Mouse (Mus musculus) kidney, postnatal 10 days (tissue): Measurements from ENCODE around the gene 1700020N01Rik.
A peak's percentile ranks its signal among the peaks of the same experiment; 100 is the strongest.

Experiments
- DNase-seq: peaks from one replicate; pipeline ENCODE4 v3.0.0; 2021; ENCODE audit warnings: mixed read lengths

Gene 1700020N01Rik

DNA sequence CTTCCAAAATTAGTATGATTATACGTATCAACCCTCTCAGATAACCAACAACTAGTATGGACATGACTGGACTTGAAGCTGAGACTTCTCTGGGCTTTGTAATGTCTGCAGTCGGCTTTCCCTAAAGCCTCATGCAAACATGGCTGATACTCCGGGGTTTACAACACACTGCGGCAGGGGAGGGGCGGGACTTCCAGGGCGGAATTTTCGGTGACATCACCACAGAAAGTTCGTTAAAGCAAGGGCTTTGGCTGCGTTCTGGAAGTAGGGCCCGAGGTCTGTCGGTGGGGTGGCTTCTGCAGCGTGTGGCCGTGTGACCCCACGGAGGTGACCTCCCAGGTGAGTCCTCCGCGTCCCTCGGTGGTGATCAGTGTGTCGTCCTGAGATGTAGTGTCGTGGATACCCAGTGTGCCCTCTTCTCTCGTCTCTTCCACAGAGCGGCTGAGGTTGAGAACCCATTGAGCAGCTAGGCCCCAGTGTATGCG lies at the start of gene 1700020N01Rik:
Gene 1700020N01Rik (plus strand): TSS at position 250 of the 485 bp plus-strand sequence.
- no peak for DNase-seq

DNA sequence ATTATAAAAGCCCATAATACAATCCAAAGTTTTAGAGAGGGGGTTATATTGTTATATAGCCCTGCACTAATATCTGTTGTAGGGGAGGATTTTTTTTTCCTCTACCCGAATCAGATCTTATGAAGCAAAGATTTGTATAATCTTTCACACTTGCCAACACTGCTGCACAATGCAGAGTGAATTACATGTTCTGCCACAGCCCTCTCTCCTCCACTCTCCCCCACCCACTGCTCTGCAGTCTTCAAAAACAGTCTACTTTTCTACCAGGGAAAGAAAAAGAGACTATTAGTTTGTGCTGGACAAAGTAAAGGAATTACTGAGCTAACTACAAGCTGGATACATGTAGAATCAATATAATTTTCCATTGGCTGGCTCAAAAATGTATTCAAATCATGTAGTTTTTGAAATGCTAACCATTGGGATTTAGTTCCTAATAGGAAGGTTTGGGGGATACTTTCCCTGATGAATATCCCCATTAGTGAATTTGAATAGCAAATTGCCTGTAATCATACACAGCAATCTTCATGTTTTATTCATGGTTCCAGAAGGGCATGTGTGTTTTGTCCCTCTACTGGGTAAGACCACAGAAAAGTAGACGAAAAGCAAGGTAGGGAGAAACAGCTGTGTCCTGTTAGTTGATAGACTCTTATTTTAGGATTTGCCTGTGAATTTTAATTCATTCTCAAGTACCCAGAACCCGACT lies 49.2 kb upstream of the 1700020N01Rik start:
- DNase-seq = no peak

DNA sequence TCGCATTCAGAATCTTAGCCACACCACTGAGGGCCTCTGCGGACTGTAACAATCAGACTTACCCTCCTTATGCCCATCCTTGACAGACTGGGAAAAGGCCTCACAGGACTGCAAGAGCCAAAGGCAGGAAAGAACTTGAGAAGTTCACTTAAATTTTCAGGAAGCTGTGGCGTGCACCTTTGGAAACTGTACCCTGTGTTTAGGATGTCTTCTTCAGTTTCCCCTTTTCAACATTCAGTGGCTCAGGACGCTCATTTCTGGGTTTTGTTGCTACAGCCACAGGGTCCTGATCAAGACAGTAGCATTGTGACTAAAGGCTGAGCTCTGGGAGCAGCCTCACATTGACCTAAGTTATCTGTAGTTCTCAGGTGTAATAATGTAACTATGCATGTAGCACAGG lies 48.2 kb upstream of the 1700020N01Rik start:
- DNase-seq = no peak

DNA sequence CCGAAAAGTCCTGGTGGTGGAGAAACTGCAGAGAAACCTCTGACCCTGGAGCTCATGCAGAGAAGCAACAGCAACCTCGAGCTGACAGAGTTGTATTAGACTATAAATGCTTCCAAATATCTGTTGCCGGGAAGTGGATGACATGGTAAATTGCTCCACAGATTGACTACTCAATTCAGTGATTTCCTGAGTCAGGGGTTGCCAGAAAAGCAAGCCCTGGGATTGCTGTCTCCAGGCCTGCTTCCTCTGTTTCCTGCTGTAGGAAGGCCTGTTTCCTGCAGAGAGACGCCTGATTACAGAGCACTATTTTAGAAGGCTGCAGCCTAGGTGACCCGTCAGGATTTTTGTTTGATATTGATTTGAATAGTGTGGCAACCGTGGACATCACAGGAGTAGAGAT lies 47.5 kb upstream of the 1700020N01Rik start:
- DNase-seq = peak; percentile 57

DNA sequence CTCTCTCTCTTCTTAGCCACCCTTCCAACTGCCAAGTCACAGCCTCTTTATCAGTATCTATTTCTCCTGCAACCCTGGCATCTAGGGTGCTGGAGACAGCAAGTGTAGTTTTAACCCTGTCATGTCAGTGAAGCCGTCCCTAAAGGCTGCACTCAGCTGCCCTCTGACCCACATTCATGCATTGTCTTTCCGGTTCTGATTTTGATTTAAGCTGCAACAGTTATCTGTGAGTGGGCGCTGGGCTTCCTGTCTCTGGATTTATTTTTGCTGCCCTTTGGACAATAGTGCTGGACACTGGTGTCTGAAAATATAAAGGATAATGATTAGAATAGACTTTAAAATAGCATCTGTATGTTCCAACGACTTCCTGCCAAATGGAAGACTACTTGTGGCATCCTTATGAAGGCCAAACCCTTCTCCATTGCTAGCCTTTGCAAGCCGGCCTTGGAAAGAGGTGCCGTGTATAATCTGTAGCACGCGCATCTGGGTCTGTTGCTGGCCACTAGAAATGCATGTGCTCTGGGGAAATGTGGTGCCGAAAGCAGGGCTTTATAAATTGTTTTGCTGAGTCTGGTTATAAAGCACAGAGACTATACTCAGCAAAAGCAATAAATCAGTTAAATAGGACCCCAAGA lies 44.0 kb upstream of the 1700020N01Rik start:
- peak; percentile 29 for DNase-seq

- DNase-seq = no peak
Observed at GRCm38 (mm10) chr10:21552967-21553682, 39.8 kb upstream of the 1700020N01Rik start.

- no peak for DNase-seq
Observed at GRCm38 (mm10) chr10:21553683-21554035, 39.3 kb upstream of the 1700020N01Rik start.

- no peak for DNase-seq
Observed at GRCm38 (mm10) chr10:21554896-21555580, 37.9 kb upstream of the 1700020N01Rik start.

- DNase-seq = peak; percentile 70
Observed at GRCm38 (mm10) chr10:21559769-21560168, 33.2 kb upstream of the 1700020N01Rik start.

DNA sequence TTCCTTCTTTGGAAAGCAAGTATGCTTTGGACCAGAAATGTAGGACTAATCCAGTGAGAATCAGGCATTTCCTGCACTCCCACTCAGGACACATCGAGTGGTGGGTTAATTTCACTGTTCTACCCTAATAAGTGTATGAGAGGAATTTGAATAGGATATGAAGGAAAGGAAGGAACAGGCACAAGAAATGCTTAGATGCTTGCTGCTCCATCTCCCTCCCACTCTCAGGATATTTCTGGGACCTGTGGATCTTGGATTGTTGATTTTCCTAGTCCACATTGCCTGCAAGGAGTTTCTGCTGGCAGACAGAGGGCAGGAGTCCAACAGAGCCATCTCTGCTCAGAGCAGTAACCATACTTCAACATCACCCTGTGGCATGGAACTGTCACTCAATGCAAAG lies 31.8 kb upstream of the 1700020N01Rik start:
- DNase-seq = no peak

GRCm38 (mm10) chr10:21563446-21563845 lies 29.5 kb upstream of the 1700020N01Rik start:
- DNase-seq = no peak

DNA sequence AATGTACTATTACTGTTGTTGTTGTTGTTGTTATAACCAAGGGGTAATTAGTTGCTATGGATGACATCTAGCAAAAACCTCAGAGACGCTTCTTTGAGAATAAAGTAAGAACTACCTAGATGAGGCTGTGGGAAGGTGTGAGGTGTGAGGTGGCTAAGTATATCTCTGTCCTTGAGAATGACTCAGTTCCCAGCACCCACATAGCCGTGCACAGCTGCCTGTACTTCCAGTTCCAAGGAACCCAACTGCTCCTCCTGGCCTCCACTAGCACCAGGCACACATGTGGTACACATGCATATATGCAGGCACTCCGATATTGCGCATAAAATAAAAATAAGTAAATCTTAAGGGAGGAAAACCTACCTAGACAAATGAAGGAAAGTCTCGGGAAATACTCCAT lies 28.8 kb upstream of the 1700020N01Rik start:
- no peak for DNase-seq

DNA sequence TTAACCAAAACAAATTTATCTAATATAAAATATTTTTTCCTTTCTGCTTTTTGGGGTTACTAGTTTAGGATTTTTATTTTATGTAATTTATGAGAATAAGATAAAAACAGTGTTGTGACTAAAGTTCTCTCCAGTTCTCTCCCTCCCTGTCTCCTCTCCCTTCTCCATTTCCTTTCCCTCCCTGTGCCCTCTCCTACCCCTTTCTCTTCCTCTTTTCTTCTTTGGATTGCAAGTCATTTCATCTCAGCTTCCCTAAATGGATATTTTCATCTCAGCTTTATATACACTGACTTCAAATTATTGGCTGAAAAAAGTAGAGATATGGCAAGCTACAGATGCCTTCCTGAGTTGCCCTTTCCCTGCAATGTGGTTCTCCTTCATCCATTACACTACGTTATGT lies 26.9 kb upstream of the 1700020N01Rik start:
- no peak for DNase-seq

- peak; percentile 66 for DNase-seq
Observed at GRCm38 (mm10) chr10:21571615-21572014, 21.3 kb upstream of the 1700020N01Rik start.

DNA sequence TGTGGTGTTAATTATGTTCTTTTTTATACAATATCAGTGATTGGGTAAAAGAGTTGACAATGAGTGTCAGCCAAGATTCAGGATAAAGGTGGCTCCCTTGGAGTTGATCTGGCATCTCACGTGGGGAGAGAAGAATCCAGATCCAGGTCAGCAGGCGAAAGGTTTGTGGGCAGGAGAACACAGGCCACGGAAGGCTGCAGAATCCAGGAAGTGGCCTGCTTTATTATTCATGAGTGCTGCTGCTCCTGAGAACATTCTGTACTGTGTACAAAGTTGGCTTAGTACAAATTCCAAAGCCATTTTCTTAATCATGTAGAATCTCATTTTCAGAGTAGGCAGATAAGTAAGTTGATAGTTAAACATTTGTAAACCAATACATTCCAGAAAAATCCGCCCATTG lies 19.2 kb upstream of the 1700020N01Rik start:
- DNase-seq = peak; percentile 50

DNA sequence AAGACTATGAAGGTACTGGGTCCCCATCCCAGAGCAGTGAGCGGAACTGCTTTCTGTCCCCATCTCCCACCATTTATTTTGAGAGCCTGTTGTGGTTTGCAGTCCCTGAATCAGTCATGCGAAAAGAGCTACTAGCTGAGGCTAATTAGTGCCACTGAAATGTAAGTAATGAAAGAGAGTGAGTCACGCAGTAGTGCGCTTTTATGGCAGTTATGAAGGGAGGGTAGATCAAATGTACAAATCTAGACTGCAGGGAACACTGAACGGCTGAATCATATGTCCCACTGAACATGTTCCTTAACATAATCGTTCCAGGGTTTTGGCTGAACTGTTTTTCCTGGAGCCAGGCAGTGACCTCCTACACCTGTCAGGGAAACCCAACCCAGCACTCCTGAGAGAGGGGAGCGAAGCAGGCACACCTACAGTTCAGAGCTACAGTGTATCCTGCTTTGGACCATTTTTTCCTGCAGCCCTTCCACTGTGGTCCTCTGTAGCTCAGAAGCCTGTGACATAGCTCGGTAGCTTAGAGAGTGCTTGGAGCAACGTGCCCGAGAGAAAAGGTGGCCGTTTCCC lies 17.1 kb upstream of the 1700020N01Rik start:
- no peak for DNase-seq

- DNase-seq = no peak
Observed at GRCm38 (mm10) chr10:21577798-21578197, 15.1 kb upstream of the 1700020N01Rik start.

GRCm38 (mm10) chr10:21581546-21581945 lies 11.4 kb upstream of the 1700020N01Rik start:
- no peak for DNase-seq

DNA sequence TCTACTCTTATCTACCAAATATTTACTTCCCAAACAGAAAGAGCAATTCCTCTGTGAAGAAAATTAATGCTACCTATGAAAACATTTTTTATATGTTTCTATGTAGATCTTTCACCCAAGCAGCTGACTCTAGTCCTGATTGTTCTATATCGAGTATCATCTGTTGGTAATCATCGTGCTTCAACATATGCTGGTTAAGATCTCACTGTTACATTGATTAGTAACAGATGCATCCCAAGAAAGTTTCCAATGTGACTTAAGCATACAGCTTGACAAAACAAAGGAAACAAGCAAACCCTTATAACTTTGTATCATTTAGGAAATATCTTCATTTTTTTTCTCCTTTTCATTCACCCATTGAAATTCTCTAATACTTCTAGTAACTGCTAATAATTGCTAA lies 5.9 kb upstream of the 1700020N01Rik start:
- no peak for DNase-seq

DNA sequence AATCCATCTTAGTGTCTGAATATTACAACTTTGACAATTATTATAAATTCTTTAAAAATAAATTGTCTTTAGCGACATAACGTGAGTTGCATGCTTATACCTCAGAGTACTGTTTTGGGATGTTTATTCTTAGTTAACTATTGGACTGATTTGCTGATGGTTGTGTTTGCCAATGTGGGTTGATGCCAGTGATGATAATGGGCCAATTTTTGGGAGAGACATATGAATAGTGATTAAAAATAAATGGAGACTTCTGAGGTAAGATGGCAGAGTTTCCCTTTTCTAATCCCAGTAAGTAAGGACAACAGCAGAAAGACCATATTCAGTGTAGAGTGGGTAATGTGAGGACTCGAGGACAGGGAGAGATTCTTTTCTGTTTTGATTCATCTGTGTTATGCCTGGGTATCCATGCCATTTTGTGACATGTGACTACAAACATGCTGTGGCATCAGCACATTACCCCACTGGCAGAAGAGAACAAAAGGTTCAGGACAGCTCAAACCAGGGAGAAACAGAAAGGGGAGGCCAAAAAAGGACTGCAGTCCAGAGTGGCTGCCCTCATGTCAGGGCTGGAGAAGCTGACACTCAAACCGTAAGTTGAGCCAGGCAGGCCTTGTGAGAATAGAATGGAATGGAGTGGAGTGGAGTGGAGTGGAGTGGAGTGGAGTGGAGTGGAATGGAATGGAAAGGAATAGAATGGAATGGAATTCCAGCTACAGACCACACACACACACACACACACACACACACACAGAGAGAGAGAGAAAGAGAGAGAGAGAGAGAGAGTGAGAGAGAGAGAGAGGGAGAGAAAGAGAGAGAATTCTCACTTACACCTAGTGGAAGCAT lies 4.7 kb upstream of the 1700020N01Rik start:
- no peak for DNase-seq

DNA sequence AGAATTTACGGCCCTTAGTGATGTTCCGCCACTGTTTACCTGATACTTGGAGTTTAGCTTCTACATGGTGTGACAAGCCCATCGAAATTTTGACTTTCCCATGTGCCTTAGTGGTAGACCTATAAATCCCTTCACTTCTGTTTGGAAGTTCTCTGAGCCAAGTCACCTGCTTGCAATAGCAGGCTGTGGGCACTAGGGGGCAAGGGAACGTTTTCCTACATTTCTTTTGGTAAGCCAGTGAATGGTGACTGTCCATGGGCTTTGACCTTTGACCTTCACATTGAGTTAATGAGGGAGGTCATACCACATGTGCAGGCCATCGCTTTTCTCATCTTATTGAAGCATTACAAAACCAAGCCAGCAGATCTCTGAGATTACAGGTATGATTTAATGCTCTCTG lies 8.0 kb downstream of the 1700020N01Rik start:
- DNase-seq = peak; percentile 78

DNA sequence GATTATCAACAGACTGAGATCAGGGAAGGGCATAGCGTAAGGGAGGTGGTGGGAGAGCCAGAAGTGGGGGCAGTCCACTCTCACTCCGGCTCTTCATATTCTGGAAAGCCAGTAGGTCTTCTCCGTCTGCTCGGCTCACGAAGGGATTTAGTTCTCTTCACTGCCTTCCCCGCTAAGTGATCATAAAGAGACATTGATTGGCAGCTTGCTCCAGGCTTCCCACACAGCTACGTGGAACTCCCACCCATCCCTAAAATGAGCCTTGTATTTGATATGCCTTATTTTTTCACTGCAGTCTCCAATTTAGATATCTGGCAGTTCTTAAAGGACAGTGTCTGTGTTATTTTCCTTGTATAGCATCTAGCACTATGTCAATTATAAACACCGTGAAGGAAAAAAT lies 11.5 kb downstream of the 1700020N01Rik start:
- DNase-seq = no peak
